21 mouse cellular contexts compared by ENCODE assay signal in genomic region chr6:118906878-118907277, GRCm38 (mm10).
A peak's percentile ranks its signal among the peaks of the same experiment; 100 is the strongest.
DNase-seq lines count a peak whose midpoint lies in the region; ATAC-seq and TF ChIP-seq lines count a peak whose summit lies in the region.
"Had no signal": no experiment of that assay in that cellular context is flagged by ENCODE, and none has a peak within 500 bp of the region (broad histone marks: within the 10 kb centered on the region; RNA-seq: fewer than 3 reads in every experiment).

No protein-coding gene starts in this region.

- H3K9me3 ChIP-seq in heart, embryonic 13.5 days: no peaks in the 10 kb centered on the region
- H3K9me3 ChIP-seq in heart, embryonic 10.5 days: no peaks in the 10 kb centered on the region
- H3K9me3 ChIP-seq in heart, embryonic 15.5 days (replicated peaks): no peaks in the 10 kb centered on the region
- no peaks in the 10 kb centered on the region for H3K9me3 ChIP-seq in heart, postnatal 0 days (replicated peaks; ENCODE audit: control insufficient read depth, low read length)
- no peaks in the 10 kb centered on the region for H3K9me3 ChIP-seq in hindbrain, embryonic 16.5 days (ENCODE audit: control insufficient read depth, low read length)
- H3K9me3 ChIP-seq: embryonic facial prominence, embryonic 13.5 days; embryonic facial prominence, embryonic 15.5 days; forebrain, embryonic 15.5 days had no signal

- whole genome bisulfite sequencing in heart, embryonic 13.5 days: 47% methylated on average over 5 of the region's 5 CpGs
- 63% methylated on average over 5 of the region's 5 CpGs for WGBS in heart, embryonic 10.5 days
- WGBS in heart, embryonic 15.5 days: 56% methylated on average over 5 of the region's 5 CpGs
- WGBS in heart, postnatal 0 days: 46% methylated on average over 5 of the region's 5 CpGs
- WGBS in hindbrain, embryonic 16.5 days: 91% methylated on average over 5 of the region's 5 CpGs

- no peak for DNase-seq in heart, embryonic 10.5 days (ENCODE audit: low spot score)
- no peak for DNase-seq in heart, adult 9 months (ENCODE audit: low spot score in 2 of 2)
- DNase-seq in heart, postnatal 0 days (ENCODE audit: low spot score): peak; percentile 46
- no peak for DNase-seq in heart, postnatal 14 days
- DNase-seq: adrenal gland, adult 2 months; adrenal gland, postnatal 10 days; adrenal gland, postnatal 25 days; cerebellum, adult 11 months; cerebellum, adult 18-20 months; cerebellum, adult 8-10 months; cerebellum, adult 9-11 months; cerebellum, postnatal 14 days; cerebellum, postnatal 36 days; embryo, embryonic 11 days had no signal

- intact Hi-C loops in heart, postnatal 14 days (cut with DNase I): no loop called here

- peaks cover 76% of the 10 kb centered on the region for H3K4me1 ChIP-seq in heart, embryonic 13.5 days
- peaks cover 57% of the 10 kb centered on the region for H3K4me1 ChIP-seq in heart, embryonic 10.5 days
- peaks cover 51% of the 10 kb centered on the region for H3K4me1 ChIP-seq in heart, embryonic 15.5 days (replicated peaks)
- peaks cover 27% of the 10 kb centered on the region for H3K4me1 ChIP-seq in heart, postnatal 0 days (ENCODE audit: control insufficient read depth, insufficient read depth)
- H3K4me1 ChIP-seq in hindbrain, embryonic 16.5 days (ENCODE audit: control insufficient read depth, insufficient read depth, low read depth, low read length): no peaks in the 10 kb centered on the region
- H3K4me1 ChIP-seq: forebrain, embryonic 13.5 days; forebrain, embryonic 15.5 days had no signal

- H3K4me3 ChIP-seq in heart, embryonic 13.5 days: no peak overlapping the region
- no peak overlapping the region for H3K4me3 ChIP-seq in heart, embryonic 10.5 days
- H3K4me3 ChIP-seq in heart, embryonic 15.5 days: no peak overlapping the region
- no peak overlapping the region for H3K4me3 ChIP-seq in heart, postnatal 0 days (ENCODE audit: low read depth, low read length)
- no peak overlapping the region for H3K4me3 ChIP-seq in hindbrain, embryonic 16.5 days (ENCODE audit: low read length)
- H3K4me3 ChIP-seq: embryonic facial prominence, embryonic 13.5 days; embryonic facial prominence, embryonic 15.5 days; forebrain, embryonic 13.5 days; forebrain, embryonic 15.5 days had no signal

- no peak for TF ChIP-seq CTCF in heart, postnatal 0 days (IDR thresholded peaks at IDR 0.05; ENCODE audit: low read depth)

- no peak for ATAC-seq in heart, embryonic 13.5 days (ENCODE audit: extremely low read depth, insufficient number of reproducible peaks, low FRiP score, low TSS enrichment)
- ATAC-seq in heart, embryonic 15.5 days (replicated peaks; ENCODE audit: insufficient number of reproducible peaks, insufficient read depth, low FRiP score, low read depth): peak; percentile 75; the same call in 1 of the 2 replicates
- ATAC-seq in heart, postnatal 0 days (ENCODE audit: insufficient read depth, low read depth): peak; percentile 72
- no peak for ATAC-seq in hindbrain, embryonic 16.5 days
- ATAC-seq: forebrain, embryonic 13.5 days; forebrain, embryonic 15.5 days had no signal

- no peaks in the 10 kb centered on the region for H3K27me3 ChIP-seq in heart, embryonic 13.5 days (replicated peaks)
- no peaks in the 10 kb centered on the region for H3K27me3 ChIP-seq in heart, embryonic 10.5 days (ENCODE audit: insufficient read depth, poor library complexity, severe bottlenecking)
- no peaks in the 10 kb centered on the region for H3K27me3 ChIP-seq in heart, embryonic 15.5 days
- no peaks in the 10 kb centered on the region for H3K27me3 ChIP-seq in heart, postnatal 0 days (ENCODE audit: control insufficient read depth, insufficient read depth, low read length)
- no peaks in the 10 kb centered on the region for H3K27me3 ChIP-seq in hindbrain, embryonic 16.5 days (replicated peaks; ENCODE audit: control insufficient read depth, insufficient read depth, low read length)
- H3K27me3 ChIP-seq: embryonic facial prominence, embryonic 13.5 days; embryonic facial prominence, embryonic 15.5 days; forebrain, embryonic 13.5 days; forebrain, embryonic 15.5 days had no signal

- H3K27ac ChIP-seq in heart, embryonic 13.5 days (replicated peaks): peak overlapping the region; percentile 26; the same call in 1 of the 2 replicates
- no peak overlapping the region for H3K27ac ChIP-seq in heart, embryonic 10.5 days
- no peak overlapping the region for H3K27ac ChIP-seq in heart, embryonic 15.5 days
- no peak overlapping the region for H3K27ac ChIP-seq in heart, postnatal 0 days (ENCODE audit: low read depth)
- no peak overlapping the region for H3K27ac ChIP-seq in hindbrain, embryonic 16.5 days (ENCODE audit: low read depth, low read length)
- H3K27ac ChIP-seq: embryonic facial prominence, embryonic 13.5 days; embryonic facial prominence, embryonic 15.5 days; forebrain, embryonic 13.5 days; forebrain, embryonic 15.5 days had no signal

- H3K4me2 ChIP-seq in heart, embryonic 13.5 days: peak overlapping the region; percentile 10; the same call in 1 of the 2 replicates
- H3K4me2 ChIP-seq in heart, embryonic 15.5 days: no peak overlapping the region
- no peak overlapping the region for H3K4me2 ChIP-seq in heart, postnatal 0 days (ENCODE audit: low read depth, low read length)
- no peak overlapping the region for H3K4me2 ChIP-seq in hindbrain, embryonic 16.5 days (ENCODE audit: low read length)
- H3K4me2 ChIP-seq: embryonic facial prominence, embryonic 13.5 days; embryonic facial prominence, embryonic 15.5 days; forebrain, embryonic 13.5 days; forebrain, embryonic 15.5 days had no signal

- H3K36me3 ChIP-seq in heart, embryonic 13.5 days: no peaks in the 10 kb centered on the region
- no peaks in the 10 kb centered on the region for H3K36me3 ChIP-seq in heart, embryonic 10.5 days
- H3K36me3 ChIP-seq in heart, embryonic 15.5 days: no peaks in the 10 kb centered on the region
- no peaks in the 10 kb centered on the region for H3K36me3 ChIP-seq in heart, postnatal 0 days (replicated peaks; ENCODE audit: control insufficient read depth, insufficient read depth, low read length)
- H3K36me3 ChIP-seq in hindbrain, embryonic 16.5 days (ENCODE audit: control insufficient read depth, insufficient read depth, low read length): no peaks in the 10 kb centered on the region
- H3K36me3 ChIP-seq: embryonic facial prominence, embryonic 13.5 days; embryonic facial prominence, embryonic 15.5 days; forebrain, embryonic 15.5 days had no signal

- TF ChIP-seq EP300 in heart, postnatal 0 days (IDR thresholded peaks at IDR 0.05; ENCODE audit: low read depth): no peak

- no peak overlapping the region for H3K9ac ChIP-seq in heart, embryonic 13.5 days
- no peak overlapping the region for H3K9ac ChIP-seq in heart, embryonic 15.5 days
- H3K9ac ChIP-seq in heart, postnatal 0 days (replicated peaks; ENCODE audit: low read depth, low read length): no peak overlapping the region
- H3K9ac ChIP-seq in hindbrain, embryonic 16.5 days (ENCODE audit: low read depth, low read length): no peak overlapping the region
- H3K9ac ChIP-seq: embryonic facial prominence, embryonic 13.5 days; embryonic facial prominence, embryonic 15.5 days; forebrain, embryonic 13.5 days; forebrain, embryonic 15.5 days had no signal

Comparison
In these comparisons a context has a peak if more than half of its experiments do, and no peak if none do; other contexts are left out.
1. ATAC-seq: peak in heart, embryonic 15.5 days (single experiment) and heart, postnatal 0 days (single experiment); none in heart, embryonic 13.5 days (single experiment) and hindbrain, embryonic 16.5 days (single experiment).